Mouse (Mus musculus) ES-E14 (cell line): ENCODE measurements at regions not wholly inside any gene's neighbourhood (a gene's known extent, or its start where the extent isn't known, plus 50 kb on each side); places are given as distances from the start of the nearest gene placed in this dataset.

Experiments used
- DNase-seq: peaks from one replicate; pipeline ENCODE4 v3.0.0-alpha.2; 2013; ENCODE audit warnings: low read depth, low spot score
- H3K27ac ChIP-seq: 2 replicates; pipeline ENCODE4 v1.5.1; 2012; ENCODE audit warnings: low read depth, mild to moderate bottlenecking, low read length, moderate library complexity, mixed read lengths; ENCODE audit not compliant: poor library complexity, insufficient read depth, severe bottlenecking
- H3K36me3 ChIP-seq: 2 replicates; pipeline ENCODE4 v1.6.1; 2012; ENCODE audit warnings: mild to moderate bottlenecking, low read length, moderate library complexity, mixed read lengths; ENCODE audit not compliant: control insufficient read depth, poor library complexity, insufficient read depth, severe bottlenecking
- H3K4me1 ChIP-seq, 2 experiments: fragments of 150-350 bp in 1 of 2; sonication (generic) in 1 of 2; 2 replicates each; pipeline ENCODE4 v1.6.1; 2012; ENCODE audit warnings: low read length in 2 of 2, mild to moderate bottlenecking in 1 of 2, mixed read lengths in 1 of 2; ENCODE audit not compliant: control insufficient read depth in 2 of 2, insufficient read depth in 2 of 2, poor library complexity in 1 of 2
- H3K4me3 ChIP-seq, 2 experiments: fragments of 150-350 bp in 1 of 2; sonication (generic) in 1 of 2; 2 replicates each; pipeline ENCODE4 v1.5.1; 2012; ENCODE audit warnings: low read length in 2 of 2, low read depth in 1 of 2, mild to moderate bottlenecking in 1 of 2, mixed read lengths in 1 of 2; ENCODE audit not compliant: insufficient read depth in 1 of 2, poor library complexity in 1 of 2, severe bottlenecking in 1 of 2
- H3K9ac ChIP-seq: 2 replicates; pipeline ENCODE4 v1.6.1; 2012; ENCODE audit warnings: low read depth, mild to moderate bottlenecking, low read length, mixed read lengths; ENCODE audit not compliant: poor library complexity, insufficient read depth, severe bottlenecking
- H3K9me3 ChIP-seq: fragments of 150-350 bp; sonication (generic); 2 replicates; pipeline ENCODE4 v1.6.1; 2012; ENCODE audit warnings: low read depth, mild to moderate bottlenecking, low read length; ENCODE audit not compliant: control insufficient read depth, insufficient read depth
- CHD2 ChIP-seq: IDR thresholded peaks from 2 replicates; pipeline ENCODE4 v1.6.1; 2014; ENCODE audit warnings: mild to moderate bottlenecking, low read depth, low read length, inconsistent platforms
- HCFC1 ChIP-seq: IDR thresholded peaks from 2 replicates; pipeline ENCODE4 v1.6.1; 2012; ENCODE audit warnings: low read length, inconsistent platforms, borderline replicate concordance; ENCODE audit not compliant: insufficient read depth
- MAFK ChIP-seq: IDR thresholded peaks from 2 replicates; pipeline ENCODE4 v1.6.1; 2014; ENCODE audit warnings: mild to moderate bottlenecking, low read depth, low read length, inconsistent platforms; ENCODE audit not compliant: insufficient read depth
- ZC3H11A ChIP-seq: IDR thresholded peaks from 2 replicates; pipeline ENCODE4 v1.6.1; 2012; ENCODE audit warnings: low read depth, mild to moderate bottlenecking, inconsistent platforms, low read length, borderline replicate concordance
- ZNF384 ChIP-seq: IDR thresholded peaks from 2 replicates; pipeline ENCODE4 v1.6.1; 2012; ENCODE audit warnings: low read depth, low read length, inconsistent platforms
- in situ Hi-C, 2 experiments: fragments of 600-800 bp; cut with MboI; formaldehyde crosslinking; loops; one replicate each; pipeline ENCODE4 v1.15.1; 2025; ENCODE audit warnings: low sequenced_read_pairs in 2 of 2, inconsistent platforms in 1 of 2; ENCODE audit not compliant: unreplicated experiment in 2 of 2

GRCm38 (mm10) chr6:89256022-89256421 is 106.4 kb downstream of the Plxna1 start:
- no peaks in the 10 kb centered on the region for H3K36me3 ChIP-seq
- no peak overlapping the region for H3K9ac ChIP-seq
- no peak for DNase-seq
- no peaks in the 10 kb centered on the region for H3K9me3 ChIP-seq
- in situ Hi-C loops, result no loop called here
- H3K27ac ChIP-seq, result no peak overlapping the region
- H3K4me1 ChIP-seq, result no peaks in the 10 kb centered on the region
- H3K4me3 ChIP-seq, result no peak overlapping the region
- TF ChIP-seq HCFC1, result no peak
- TF ChIP-seq ZNF384, result no peak
- TF ChIP-seq MAFK, result no peak
- no peak for TF ChIP-seq ZC3H11A
- no peak for TF ChIP-seq CHD2

GRCm38 (mm10) chr6:89256630-89257292 is 105.7 kb downstream of the Plxna1 start:
- H3K4me1 ChIP-seq, result no peaks in the 10 kb centered on the region
- no peak for DNase-seq
- TF ChIP-seq CHD2 (no peak), MAFK (no peak), HCFC1 (no peak), ZC3H11A (no peak), ZNF384 (no peak)
- no peak overlapping the region for H3K4me3 ChIP-seq
- no peak overlapping the region for H3K9ac ChIP-seq
- H3K27ac ChIP-seq, result no peak overlapping the region
- in situ Hi-C loops, result no loop called here
- H3K36me3 ChIP-seq, result no peaks in the 10 kb centered on the region
- no peaks in the 10 kb centered on the region for H3K9me3 ChIP-seq

- in situ Hi-C loops, result no loop called here
- Histone ChIP-seq H3K4me1 (no peaks in the 10 kb centered on the region), H3K36me3 (no peaks in the 10 kb centered on the region), H3K27ac (no peak overlapping the region), H3K9me3 (no peaks in the 10 kb centered on the region), H3K4me3 (no peak overlapping the region), H3K9ac (no peak overlapping the region)
- TF ChIP-seq ZNF384 (no peak), MAFK (no peak), CHD2 (no peak), HCFC1 (no peak), ZC3H11A (no peak)
- no peak for DNase-seq
Measured at GRCm38 (mm10) chr6:89257416-89257815, 105.0 kb downstream of the Plxna1 start.

- Histone ChIP-seq H3K27ac (no peak overlapping the region), H3K9me3 (no peaks in the 10 kb centered on the region), H3K36me3 (no peaks in the 10 kb centered on the region), H3K4me1 (no peaks in the 10 kb centered on the region), H3K4me3 (no peak overlapping the region), H3K9ac (no peak overlapping the region)
- TF ChIP-seq MAFK (no peak), HCFC1 (no peak), CHD2 (no peak), ZNF384 (no peak), ZC3H11A (no peak)
- no peak for DNase-seq
- in situ Hi-C loops, result no loop called here
Measured at GRCm38 (mm10) chr6:89258140-89258539, 104.3 kb downstream of the Plxna1 start.
